Mouse (Mus musculus): ENCODE data around the gene Kdm2b.

DNA sequence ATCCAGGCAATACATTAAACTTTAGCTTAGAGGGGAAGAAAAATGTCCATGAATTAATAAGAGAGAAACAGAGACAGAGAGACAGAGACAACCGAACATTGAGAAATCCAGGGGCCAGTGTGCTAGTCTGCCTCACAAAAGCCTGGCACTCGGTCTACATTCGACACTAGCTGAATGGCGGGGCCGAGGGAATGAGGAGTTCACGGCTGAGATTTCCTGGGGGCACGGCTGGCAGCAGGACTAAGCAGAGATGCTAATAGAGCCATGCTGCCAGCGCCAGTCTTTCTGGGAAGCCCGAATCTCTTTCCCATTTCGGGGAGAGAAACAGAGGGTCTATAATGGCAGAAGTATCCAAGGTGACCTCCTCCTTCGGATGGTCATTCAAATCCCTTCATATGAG is 30.2 kb downstream of the Kdm2b start:
- no peak for TF ChIP-seq GATA1 (IDR thresholded peaks at IDR 0.05; ENCODE audit: borderline replicate concordance, low read length)
- TF ChIP-seq FLI1 (IDR thresholded peaks at IDR 0.05; ENCODE audit: low read length) = no peak

Data from megakaryocyte, embryonic 14.5 days (primary cell).